Mouse (Mus musculus) lung, postnatal 0 days (tissue): ENCODE results near the gene Olfr694.

Experiments
- CTCF ChIP-seq: IDR thresholded peaks from 2 replicates; pipeline ENCODE4 v1.5.1; 2016; ENCODE audit warnings: antibody characterized with exemption, mild to moderate bottlenecking
- EP300 ChIP-seq: IDR thresholded peaks from 2 replicates; pipeline ENCODE4 v1.6.1; 2016; ENCODE audit warnings: antibody characterized with exemption, mild to moderate bottlenecking, control low read depth

GRCm38 (mm10) chr7:106652344-106652652 is 39.3 kb downstream of the Olfr694 start:
- TF ChIP-seq CTCF (no peak), EP300 (no peak)
